Mouse (Mus musculus) hindlimb bud, embryonic 11.5 days (tissue): ENCODE data around the gene Pacsin2.
"Not testable (repeated sequence)": the region's sequence is repeated elsewhere in the genome, so short reads cannot be mapped to it uniquely, and the experiment has no call there.

Experiments
- DNase-seq: peaks from one replicate; pipeline ENCODE4 v3.0.0-alpha.2; 2012; ENCODE audit warnings: low read depth, low spot score; ENCODE audit errors: extremely low spot score

The Pacsin2 gene

GRCm38 (mm10) chr15:83464083-83464904 lies at the start of gene Pacsin2:
Pacsin2 (minus strand) TSS chr15:83464606.
- peak; percentile 73 for DNase-seq

GRCm38 (mm10) chr15:83512489-83513281 lies 48.3 kb upstream of the Pacsin2 start:
- no peak for DNase-seq

- peak; percentile 80 for DNase-seq
These were observed 46.5 kb upstream of the Pacsin2 start, which contains the start of gene Ttll1 for GRCm38 (mm10) chr15:83510805-83511405. Ttll1 (minus strand) TSS chr15:83510893.

GRCm38 (mm10) chr15:83509950-83510804 lies 45.8 kb upstream of the Pacsin2 start:
- no peak for DNase-seq

GRCm38 (mm10) chr15:83501483-83501882 lies 37.1 kb upstream of the Pacsin2 start:
- DNase-seq = not testable (repeated sequence)

- no peak for DNase-seq
These were observed 35.9 kb upstream of the Pacsin2 start for GRCm38 (mm10) chr15:83500352-83500751.

GRCm38 (mm10) chr15:83499211-83499755 lies 34.9 kb upstream of the Pacsin2 start:
- no peak for DNase-seq

- DNase-seq = no peak
These were observed 32.9 kb upstream of the Pacsin2 start for GRCm38 (mm10) chr15:83497299-83497698.

GRCm38 (mm10) chr15:83495787-83496367 lies 31.5 kb upstream of the Pacsin2 start:
- DNase-seq = no peak

GRCm38 (mm10) chr15:83495195-83495594 lies 30.8 kb upstream of the Pacsin2 start:
- no peak for DNase-seq

- no peak for DNase-seq
These were observed 30.1 kb upstream of the Pacsin2 start for GRCm38 (mm10) chr15:83494572-83494920.

- no peak for DNase-seq
These were observed 29.6 kb upstream of the Pacsin2 start for GRCm38 (mm10) chr15:83493856-83494571.

- no peak for DNase-seq
These were observed 27.5 kb upstream of the Pacsin2 start for GRCm38 (mm10) chr15:83491891-83492290.

GRCm38 (mm10) chr15:83489471-83489870 lies 25.1 kb upstream of the Pacsin2 start:
- DNase-seq = no peak

GRCm38 (mm10) chr15:83487477-83488115 lies 23.2 kb upstream of the Pacsin2 start:
- no peak for DNase-seq

GRCm38 (mm10) chr15:83484311-83484710 lies 19.9 kb upstream of the Pacsin2 start:
- no peak for DNase-seq

GRCm38 (mm10) chr15:83483482-83483881 lies 19.1 kb upstream of the Pacsin2 start:
- DNase-seq = no peak

GRCm38 (mm10) chr15:83482645-83483224 lies 18.3 kb upstream of the Pacsin2 start:
- no peak for DNase-seq
